Mouse (Mus musculus) liver, adult 2 months (tissue): ENCODE measurements around the gene Ell2.

Source experiments
- CTCF ChIP-seq: fragments of 200-500 bp; IDR thresholded peaks from 2 replicates; pipeline ENCODE4 v1.5.1; 2011; ENCODE audit warnings: low read depth, low read length, control low read depth
- POLR2A ChIP-seq: fragments of 200-500 bp; IDR thresholded peaks from 2 replicates; pipeline ENCODE4 v1.6.1; 2011; ENCODE audit warnings: low read length, control low read depth; ENCODE audit not compliant: insufficient read depth; ENCODE audit errors: extremely low read depth

DNA sequence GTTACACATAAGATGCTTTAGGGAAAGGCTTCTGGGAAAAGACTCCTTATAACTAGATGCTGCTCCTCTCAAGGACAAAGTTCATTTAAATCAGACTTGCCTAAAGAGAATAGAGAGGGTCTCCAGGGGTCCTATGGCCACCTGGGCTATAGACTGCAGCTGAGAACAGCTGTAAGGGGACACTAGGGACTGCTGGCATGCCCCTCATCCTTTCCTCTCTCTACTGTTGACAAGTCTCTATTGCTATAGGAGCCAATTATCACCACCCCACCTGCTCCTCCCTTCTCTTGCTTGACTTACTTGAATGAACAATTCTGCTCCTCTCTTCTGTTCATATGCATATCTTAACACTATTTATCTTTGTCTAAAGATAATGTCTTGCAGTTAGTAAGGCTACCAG lies 69.4 kb downstream of the Ell2 start:
- TF ChIP-seq POLR2A (no peak), CTCF (no peak)
